Mouse (Mus musculus) hindbrain, embryonic 15.5 days (tissue): Measurements from ENCODE around the gene Rtkn. TPM values are rescaled to one million over a fixed set of nuclear protein-coding genes. Genes with fewer than 3 reads are reported as not detected.

Source experiments
- ATAC-seq: fragments of 200-750 bp; cut with Nextera tagmentation; 2 replicates; pipeline ENCODE4 v1.8.0; 2017; ENCODE audit warnings: low read depth, moderate number of reproducible peaks, moderate TSS enrichment; ENCODE audit not compliant: low FRiP score
- H3K27ac ChIP-seq: fragments of 300-500 bp; sonication (generic); replicated peaks from 2 replicates; pipeline ENCODE4 v1.5.1; 2015; ENCODE audit warnings: mild to moderate bottlenecking, inconsistent platforms
- H3K27me3 ChIP-seq: fragments of 300-500 bp; sonication (generic); 2 replicates; pipeline ENCODE4 v1.6.1; 2015; ENCODE audit warnings: control low read depth, inconsistent platforms
- H3K36me3 ChIP-seq: fragments of 300-500 bp; sonication (generic); 2 replicates; pipeline ENCODE4 v1.6.1; 2015; ENCODE audit warnings: control low read depth, inconsistent platforms
- H3K4me1 ChIP-seq: fragments of 300-500 bp; sonication (generic); replicated peaks from 2 replicates; pipeline ENCODE4 v1.6.1; 2015; ENCODE audit warnings: control low read depth, inconsistent platforms
- H3K4me2 ChIP-seq: fragments of 300-500 bp; sonication (generic); 2 replicates; pipeline ENCODE4 v1.6.1; 2015; ENCODE audit warnings: moderate library complexity, mild to moderate bottlenecking, inconsistent platforms
- H3K4me3 ChIP-seq: fragments of 300-500 bp; sonication (generic); 2 replicates; pipeline ENCODE4 v1.5.1; 2015; ENCODE audit warnings: mild to moderate bottlenecking, inconsistent platforms
- H3K9ac ChIP-seq: fragments of 300-500 bp; sonication (generic); 2 replicates; pipeline ENCODE4 v1.6.1; 2015; ENCODE audit warnings: inconsistent platforms
- H3K9me3 ChIP-seq: fragments of 300-500 bp; sonication (generic); 2 replicates; pipeline ENCODE4 v1.6.1; 2016; ENCODE audit warnings: control low read depth, inconsistent platforms
- WGBS: fragments of 180-500 bp; shearing (Covaris S2); methylation state at CpG from one replicate; pipeline ENCODE4 v1.1.7; 2015; 5-methylcytosine and 5-hydroxymethylcytosine counted together
- polyA plus RNA-seq: library from polyadenylated mRNA; unstranded; fragments of >200 nt; fragmentation: Nextera tagmentation; extraction: Ambion mirVana; gene quantifications from 2 replicates; pipeline ENCODE4 v1.2.1, GENCODE M21; 2015

The Rtkn gene
- polyA plus RNA-seq, 1 experiment from 2014 or later = 14.9 TPM

DNA sequence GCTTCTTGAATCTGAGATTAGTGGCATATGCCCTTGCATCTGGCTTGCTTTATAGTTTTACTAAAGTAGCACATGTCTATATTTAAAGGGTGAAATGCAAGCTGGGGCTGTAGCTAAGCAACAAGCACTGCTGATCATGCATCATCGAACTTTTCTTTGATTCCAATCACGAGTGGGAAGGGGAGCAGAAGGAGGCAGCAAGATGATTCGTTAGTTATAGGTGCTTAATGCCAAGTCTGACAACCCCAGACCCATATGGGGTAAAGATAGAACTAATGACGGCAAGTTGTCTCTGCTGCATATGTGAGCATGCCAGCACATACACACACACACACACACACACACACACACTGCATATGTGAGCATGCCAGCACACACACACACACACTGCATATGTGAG lies 31.1 kb upstream of the Rtkn start:
- Histone ChIP-seq H3K9me3 (no peaks in the 10 kb centered on the region), H3K27ac (no peak overlapping the region), H3K27me3 (no peaks in the 10 kb centered on the region), H3K4me3 (no peak overlapping the region), H3K9ac (no peak overlapping the region), H3K4me2 (no peak overlapping the region), H3K4me1 (peaks cover 35% of the 10 kb centered on the region), H3K36me3 (peaks cover 2% of the 10 kb centered on the region; the same call in 1 of the 2 replicates)
- WGBS = 60% methylated on average over 4 of the region's 4 CpGs
- no peak for ATAC-seq

DNA sequence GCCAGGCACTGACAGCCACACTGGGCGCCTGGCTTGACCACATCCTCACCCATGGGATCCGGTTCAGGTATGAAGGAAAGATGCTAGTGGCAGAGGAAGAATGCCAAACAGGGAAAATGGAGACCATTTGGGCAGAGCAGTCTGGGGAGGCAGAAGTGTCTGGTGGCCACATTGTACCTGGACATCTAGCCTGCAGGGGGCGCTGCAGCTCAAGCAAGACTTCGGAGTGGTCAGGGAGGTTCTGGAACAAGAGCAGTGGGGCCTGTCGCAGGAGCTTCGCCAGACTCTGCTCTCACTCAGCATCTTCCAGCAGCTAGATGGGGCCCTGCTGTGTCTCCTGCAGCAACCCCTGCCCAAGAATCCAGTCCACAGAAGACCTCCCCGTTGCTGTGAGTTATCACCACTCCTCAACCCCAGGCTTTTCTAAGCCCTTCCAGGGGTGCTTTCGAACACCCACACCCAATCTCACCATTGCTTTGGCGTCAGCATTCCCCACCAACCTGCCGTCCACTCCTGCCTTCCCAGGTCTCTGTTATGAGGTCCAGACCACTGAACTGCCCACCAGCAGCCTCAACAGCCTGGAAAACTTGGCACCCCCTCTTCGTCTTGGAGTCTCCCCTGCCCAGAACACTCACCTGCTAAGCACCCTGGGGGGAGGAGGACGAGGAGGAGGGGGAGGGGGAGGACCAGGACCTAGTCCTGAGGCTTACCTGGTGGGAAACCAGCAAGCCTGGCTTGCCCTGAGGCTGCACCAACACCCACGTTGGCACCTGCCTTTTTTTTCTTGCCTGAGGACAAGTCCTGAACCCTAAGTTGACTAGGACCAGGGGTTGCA lies 27.5 kb upstream of the Rtkn start:
- Histone ChIP-seq H3K4me1 (peaks cover 36% of the 10 kb centered on the region), H3K27ac (peak overlapping the region; percentile 86; the same call in 1 of the 2 replicates), H3K27me3 (no peaks in the 10 kb centered on the region), H3K9me3 (no peaks in the 10 kb centered on the region), H3K4me2 (peak overlapping the region; percentile 94), H3K36me3 (peaks cover 2% of the 10 kb centered on the region; the same call in 1 of the 2 replicates), H3K4me3 (peak overlapping the region; percentile 81), H3K9ac (peak overlapping the region; percentile 83)
- 0 out of 2 replicates have a peak, but pooled peaks have one; percentile 7 for ATAC-seq
- WGBS = 34% methylated on average over 13 of the region's 13 CpGs

DNA sequence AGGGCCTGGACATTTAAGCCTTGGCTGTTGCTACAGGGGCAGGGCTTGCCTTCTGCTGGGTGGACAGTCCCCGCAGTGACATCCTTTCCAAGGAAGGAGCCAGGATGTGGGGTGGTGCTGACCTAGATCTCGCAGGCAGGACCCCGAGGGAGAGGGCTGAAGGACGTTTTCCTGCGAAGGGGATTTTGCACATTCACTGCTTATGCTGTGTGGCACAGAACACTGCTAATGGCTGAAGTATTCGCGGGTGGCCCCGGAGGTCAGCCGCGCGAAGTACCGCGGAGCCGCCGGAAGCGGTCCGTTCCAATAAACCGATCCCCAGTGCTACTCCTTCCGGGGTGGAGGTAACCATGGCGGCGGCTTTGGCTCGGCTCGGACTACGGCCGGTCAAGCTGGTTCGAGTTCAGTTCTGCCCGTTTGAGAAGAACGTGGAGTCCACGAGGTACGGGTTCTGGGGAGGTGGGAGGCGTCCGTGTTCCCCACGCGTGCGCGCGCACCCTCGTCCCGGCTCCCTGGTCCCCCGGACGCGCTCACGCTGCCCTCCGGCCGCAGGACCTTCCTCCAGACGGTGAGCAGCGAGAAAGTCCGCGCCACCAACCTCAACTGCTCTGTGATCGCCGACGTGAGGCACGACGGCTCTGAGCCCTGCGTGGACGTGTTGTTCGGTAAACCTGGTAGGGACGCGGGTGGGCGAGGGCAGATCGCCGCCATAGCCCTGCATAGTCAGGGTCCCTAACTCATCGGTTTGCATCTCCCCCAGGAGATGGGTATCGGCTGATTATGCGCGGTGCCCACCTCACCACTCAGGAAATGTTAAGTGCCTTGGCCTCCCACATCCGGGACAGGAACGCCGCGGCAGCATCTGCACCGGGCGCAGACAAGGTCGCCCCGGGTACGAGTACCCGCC lies 26.2 kb upstream of the Rtkn start, which contains the start of gene Mrpl53:
Gene Mrpl53 (plus strand): TSS at position 279 of the 907 bp plus-strand sequence.
- ATAC-seq = peak; percentile 92
- H3K4me3 ChIP-seq = peak within 1 kb of the TSS; percentile 81
- peak within 1 kb of the TSS; percentile 86 for H3K27ac ChIP-seq
- H3K4me2 ChIP-seq = peak within 1 kb of the TSS; percentile 94
- peaks cover 27% of the 10 kb centered on the region for H3K4me1 ChIP-seq
- H3K36me3 ChIP-seq = peaks cover 2% of the 10 kb centered on the region; the same call in 1 of the 2 replicates
- H3K27me3 ChIP-seq = no peaks in the 10 kb centered on the region
- H3K9ac ChIP-seq = peak within 1 kb of the TSS; percentile 83
- H3K9me3 ChIP-seq = no peaks in the 10 kb centered on the region
- WGBS = under 1% methylated on average over 76 of the region's 76 CpGs

- 88% methylated on average over 4 of the region's 4 CpGs for WGBS
- ATAC-seq = no peak
Observed at GRCm38 (mm10) chr6:83111510-83112136, 23.6 kb upstream of the Rtkn start.

GRCm38 (mm10) chr6:83115011-83115671 lies 20.1 kb upstream of the Rtkn start, which contains the start of gene Mogs:
Gene Mogs (plus strand): TSS chr6:83115496.
- Histone ChIP-seq H3K4me1 (peaks cover 46% of the 10 kb centered on the region), H3K36me3 (peaks cover 22% of the 10 kb centered on the region), H3K4me2 (peak within 1 kb of the TSS; percentile 95), H3K9ac (peak within 1 kb of the TSS; percentile 86), H3K27ac (peak within 1 kb of the TSS; percentile 81), H3K27me3 (no peaks in the 10 kb centered on the region), H3K4me3 (peak within 1 kb of the TSS; percentile 70), H3K9me3 (no peaks in the 10 kb centered on the region)
- WGBS = 1% methylated on average over 51 of the region's 58 CpGs
- ATAC-seq = peak; percentile 91

More at GRCm38 (mm10) chr6:83111510-83112136, 23.6 kb upstream of the Rtkn start:
- Histone ChIP-seq H3K4me2 (no peak overlapping the region), H3K4me3 (no peak overlapping the region), H3K27me3 (no peaks in the 10 kb centered on the region), H3K9me3 (no peaks in the 10 kb centered on the region), H3K4me1 (peaks cover 43% of the 10 kb centered on the region), H3K9ac (no peak overlapping the region), H3K36me3 (peaks cover 2% of the 10 kb centered on the region; the same call in 1 of the 2 replicates), H3K27ac (no peak overlapping the region)

DNA sequence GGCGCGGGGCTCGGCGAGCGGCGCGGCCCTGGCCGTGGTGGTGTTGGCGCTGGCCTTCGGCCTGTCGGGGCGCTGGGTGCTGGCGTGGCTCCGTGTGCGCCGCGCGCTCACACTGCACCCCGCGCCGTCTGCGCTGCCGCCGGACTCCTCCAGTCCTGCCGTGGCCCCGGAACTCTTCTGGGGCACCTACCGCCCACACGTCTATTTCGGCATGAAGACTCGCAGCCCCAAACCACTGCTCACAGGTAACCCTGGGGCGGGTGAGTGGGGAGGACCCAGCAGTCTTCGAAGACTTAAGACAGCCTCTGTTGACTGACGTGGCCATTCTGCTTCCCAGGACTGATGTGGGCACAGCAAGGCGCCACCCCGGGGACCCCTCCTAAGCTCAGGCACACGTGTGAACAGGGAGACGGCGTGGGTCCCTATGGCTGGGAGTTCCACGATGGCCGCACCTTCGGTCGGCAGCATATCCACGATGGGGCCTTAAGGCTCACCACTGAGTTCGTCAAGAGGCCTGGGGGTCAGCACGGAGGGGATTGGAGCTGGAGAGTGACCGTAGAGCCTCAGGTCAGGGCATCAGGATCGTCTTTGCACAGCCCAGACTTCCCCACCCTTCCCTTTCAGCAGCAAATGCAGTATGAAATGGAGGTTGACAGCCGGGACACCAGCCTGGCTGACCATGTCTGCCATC lies 19.4 kb upstream of the Rtkn start:
- H3K27me3 ChIP-seq = no peaks in the 10 kb centered on the region
- peaks cover 48% of the 10 kb centered on the region for H3K4me1 ChIP-seq
- WGBS = 2% methylated on average over 37 of the region's 48 CpGs
- peaks cover 22% of the 10 kb centered on the region for H3K36me3 ChIP-seq
- peak overlapping the region; percentile 95 for H3K4me2 ChIP-seq
- H3K27ac ChIP-seq = peak overlapping the region; percentile 81
- H3K9ac ChIP-seq = peak overlapping the region; percentile 86
- ATAC-seq = peak; percentile 63
- H3K9me3 ChIP-seq = no peaks in the 10 kb centered on the region
- peak overlapping the region; percentile 70 for H3K4me3 ChIP-seq

GRCm38 (mm10) chr6:83116373-83117164 lies 18.7 kb upstream of the Rtkn start:
- peak overlapping the region; percentile 86 for H3K9ac ChIP-seq
- 0 out of 2 replicates have a peak overlapping the region, but pooled peaks have one; percentile 81 for H3K27ac ChIP-seq
- 86% methylated on average over 11 of the region's 11 CpGs for WGBS
- H3K4me1 ChIP-seq = peaks cover 48% of the 10 kb centered on the region
- peaks cover 22% of the 10 kb centered on the region for H3K36me3 ChIP-seq
- H3K4me2 ChIP-seq = peak overlapping the region; percentile 95
- H3K9me3 ChIP-seq = no peaks in the 10 kb centered on the region
- ATAC-seq = no peak
- H3K4me3 ChIP-seq = peak overlapping the region; percentile 70
- H3K27me3 ChIP-seq = no peaks in the 10 kb centered on the region

- H3K4me1 ChIP-seq = peaks cover 52% of the 10 kb centered on the region
- H3K27ac ChIP-seq = no peak overlapping the region
- no peak overlapping the region for H3K9ac ChIP-seq
- no peak for ATAC-seq
- peak overlapping the region; percentile 95; the same call in 1 of the 2 replicates for H3K4me2 ChIP-seq
- H3K27me3 ChIP-seq = no peaks in the 10 kb centered on the region
- 89% methylated on average over 4 of the region's 4 CpGs for WGBS
- no peak overlapping the region for H3K4me3 ChIP-seq
- no peaks in the 10 kb centered on the region for H3K9me3 ChIP-seq
- peaks cover 22% of the 10 kb centered on the region for H3K36me3 ChIP-seq
Observed at GRCm38 (mm10) chr6:83117165-83117438, 18.2 kb upstream of the Rtkn start.

GRCm38 (mm10) chr6:83117616-83118015 lies 17.6 kb upstream of the Rtkn start:
- Histone ChIP-seq H3K27me3 (no peaks in the 10 kb centered on the region), H3K4me3 (no peak overlapping the region), H3K9ac (no peak overlapping the region), H3K9me3 (no peaks in the 10 kb centered on the region), H3K27ac (no peak overlapping the region), H3K4me1 (peaks cover 58% of the 10 kb centered on the region), H3K4me2 (no peak overlapping the region), H3K36me3 (peaks cover 22% of the 10 kb centered on the region)
- no peak for ATAC-seq
- 91% methylated on average over 13 of the region's 13 CpGs for WGBS

GRCm38 (mm10) chr6:83118369-83118768 lies 16.9 kb upstream of the Rtkn start:
- H3K27me3 ChIP-seq = no peaks in the 10 kb centered on the region
- H3K27ac ChIP-seq = no peak overlapping the region
- WGBS = 78% methylated on average over 11 of the region's 11 CpGs
- peaks cover 64% of the 10 kb centered on the region for H3K4me1 ChIP-seq
- H3K4me2 ChIP-seq = no peak overlapping the region
- ATAC-seq = no peak
- no peaks in the 10 kb centered on the region for H3K9me3 ChIP-seq
- no peak overlapping the region for H3K4me3 ChIP-seq
- H3K9ac ChIP-seq = no peak overlapping the region
- H3K36me3 ChIP-seq = peaks cover 22% of the 10 kb centered on the region
